Mouse (Mus musculus) brain, embryonic 14.5 days (tissue): ENCODE data around the gene Prss58. TPM values are rescaled to one million over a fixed set of nuclear protein-coding genes. Genes with fewer than 3 reads are reported as not detected.
A peak's percentile ranks its signal among the peaks of the same experiment; 100 is the strongest.

ENCODE experiments used
- DNase-seq: peaks from one replicate; pipeline ENCODE4 v3.0.0-alpha.2; 2011; ENCODE audit warnings: low read depth
- CTCF ChIP-seq: fragments of 200-500 bp; IDR thresholded peaks from 2 replicates; pipeline ENCODE4 v1.5.1; 2012; ENCODE audit warnings: inconsistent platforms, mild to moderate bottlenecking, moderate library complexity, borderline replicate concordance; ENCODE audit not compliant: insufficient read depth, insufficient read length; ENCODE audit errors: extremely low read depth
- POLR2A ChIP-seq: fragments of 200-500 bp; IDR thresholded peaks from 2 replicates; pipeline ENCODE4 v1.6.1; 2012; ENCODE audit warnings: mild to moderate bottlenecking, inconsistent platforms, borderline replicate concordance; ENCODE audit not compliant: poor library complexity, insufficient read depth, insufficient read length, severe bottlenecking; ENCODE audit errors: extremely low read depth
- polyA plus RNA-seq: library from polyadenylated mRNA; depleted of rRNA; stranded (reverse); fragments of >200 nt; gene quantifications from 2 replicates; pipeline ENCODE4 v1.2.3, GENCODE M21; 2012; rRNA removed

Gene Prss58
- not detected in 2 replicates for polyA plus RNA-seq

DNA sequence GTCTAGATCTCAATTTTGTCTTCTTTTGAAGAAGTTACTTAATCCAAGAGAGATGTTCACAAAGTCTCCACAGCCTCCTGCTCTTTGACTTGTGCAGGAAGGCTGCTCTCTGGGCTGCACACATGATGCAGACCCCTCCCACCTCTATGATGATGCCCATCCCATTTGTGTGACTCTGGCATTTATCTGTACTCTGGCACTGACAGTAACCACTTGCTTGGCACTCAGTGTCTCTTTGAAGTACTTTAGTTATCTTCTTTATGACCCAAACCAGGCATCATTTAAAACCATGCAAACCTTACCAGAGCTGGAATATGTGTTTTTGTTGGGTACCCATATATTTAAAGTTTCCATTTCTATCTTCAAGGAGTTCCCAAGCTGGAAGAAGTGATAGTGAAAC lies at the start of gene Prss58:
Gene Prss58 (minus strand): TSS at position 101 of the 400 bp plus-strand sequence.
- no peak for TF ChIP-seq POLR2A
- TF ChIP-seq CTCF: no peak
- no peak for DNase-seq

DNA sequence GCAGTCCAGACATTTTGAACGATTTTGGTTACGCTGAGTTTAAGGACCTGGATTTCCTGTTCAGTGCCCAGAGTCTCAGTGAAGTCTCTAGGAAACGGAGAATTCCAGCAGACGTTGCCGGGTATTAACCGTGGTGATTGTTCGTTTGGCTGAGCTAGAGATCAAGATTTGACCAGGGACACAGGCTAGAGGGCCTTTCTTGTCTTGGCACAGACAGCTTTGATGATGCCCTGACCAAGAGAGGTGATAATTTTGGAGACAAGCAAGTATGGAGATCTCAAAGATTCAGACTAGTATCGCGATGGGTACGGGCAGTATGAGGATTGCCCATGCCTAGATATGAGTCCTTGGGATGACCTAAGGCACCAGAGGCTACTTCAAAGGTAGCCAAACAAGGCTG lies 40.3 kb upstream of the Prss58 start, which contains the start of gene 1700074P13Rik:
Gene 1700074P13Rik (minus strand): TSS at position 101 of the 400 bp plus-strand sequence.
- TF ChIP-seq CTCF: no peak
- no peak for TF ChIP-seq POLR2A
- no peak for DNase-seq

DNA sequence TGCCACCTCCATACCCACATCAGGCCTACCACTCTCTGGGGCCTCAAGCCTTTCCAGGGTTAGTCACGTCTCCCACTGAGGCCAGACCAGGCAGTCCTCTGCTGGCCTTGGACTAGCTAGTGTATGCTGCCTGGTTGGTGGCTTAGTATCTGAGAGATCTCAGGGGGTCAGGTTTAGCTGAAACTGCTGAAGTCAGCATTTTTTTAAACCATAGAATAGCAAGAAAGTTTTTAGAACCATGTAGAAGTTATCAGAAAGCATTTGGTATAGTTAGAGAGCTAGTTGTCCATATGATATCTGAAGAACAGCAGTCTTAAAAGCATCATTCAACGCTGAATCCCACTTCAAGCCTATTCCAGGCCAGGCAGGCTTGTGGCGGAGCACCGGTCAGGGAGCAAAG lies 19.8 kb upstream of the Prss58 start:
- DNase-seq: no peak
- no peak for TF ChIP-seq CTCF
- TF ChIP-seq POLR2A: no peak

GRCm38 (mm10) chr6:40894716-40895115 lies 5.5 kb downstream of the Prss58 start:
- no peak for TF ChIP-seq POLR2A
- TF ChIP-seq CTCF: no peak
- no peak for DNase-seq

DNA sequence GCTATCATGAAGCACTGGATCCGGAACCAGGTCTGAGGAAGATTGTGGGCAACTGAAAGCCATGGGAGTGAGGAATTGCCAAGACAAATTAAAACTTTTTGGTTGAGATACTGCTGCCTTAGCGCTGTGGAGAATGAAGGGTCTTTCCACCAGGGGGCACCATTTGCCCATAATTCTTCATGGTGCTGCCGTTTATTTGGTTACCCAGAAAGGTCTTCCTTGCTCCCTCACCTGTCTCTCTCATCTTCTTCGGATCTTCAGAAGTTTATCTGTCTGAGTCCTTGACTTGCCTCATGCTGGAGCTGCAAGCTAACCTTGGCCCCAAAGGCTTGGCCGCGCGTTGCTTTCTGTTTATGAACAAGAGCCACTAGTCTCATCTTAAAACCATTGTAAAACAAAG lies 6.6 kb downstream of the Prss58 start:
- TF ChIP-seq CTCF (peak; percentile 39; the same call in 1 of the 2 replicates), POLR2A (no peak)
- DNase-seq: peak; percentile 12

DNA sequence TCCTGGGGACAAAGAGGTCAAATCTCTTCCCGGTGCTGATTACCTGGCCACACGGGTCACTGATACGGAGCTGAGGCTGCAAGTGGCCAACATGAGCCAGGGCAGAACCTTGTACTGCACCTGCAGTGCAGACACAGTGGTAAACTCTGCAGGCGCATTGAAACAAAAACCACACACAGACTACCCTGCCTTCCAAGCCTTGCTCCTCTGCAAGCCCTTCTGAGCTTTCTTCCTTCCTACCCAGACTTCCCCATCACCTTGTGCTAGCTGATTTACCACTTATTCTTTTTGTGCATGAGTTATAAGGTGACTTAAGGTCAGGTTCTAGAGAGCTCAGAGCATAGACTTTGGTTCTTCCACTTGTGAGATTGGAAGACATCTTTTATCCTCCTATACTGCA lies 8.4 kb downstream of the Prss58 start:
- TF ChIP-seq POLR2A (no peak), CTCF (no peak)

DNA sequence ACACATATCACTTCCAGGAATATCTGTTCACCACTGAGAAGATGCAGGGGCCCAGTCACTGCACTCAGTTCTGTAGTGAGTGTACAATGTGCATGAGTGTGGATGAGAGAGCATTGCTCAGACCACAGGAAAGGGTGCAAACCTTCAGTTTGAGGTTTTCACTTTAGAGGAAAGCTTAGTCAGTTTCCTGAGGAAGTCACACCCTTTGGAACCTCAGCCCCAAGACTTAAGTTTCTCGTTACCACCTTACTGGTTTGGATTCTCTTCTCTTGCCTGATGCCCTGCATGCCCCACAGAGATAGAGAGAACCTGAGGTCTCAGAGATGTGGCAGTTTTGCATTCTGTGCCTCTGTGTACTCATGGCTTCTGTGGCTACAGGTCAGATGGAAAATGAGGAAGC lies 9.2 kb downstream of the Prss58 start:
- no peak for DNase-seq
- no peak for TF ChIP-seq CTCF
- TF ChIP-seq POLR2A: no peak

More for the DNA sequence above, 8.4 kb downstream of the Prss58 start:
- DNase-seq: no peak

DNA sequence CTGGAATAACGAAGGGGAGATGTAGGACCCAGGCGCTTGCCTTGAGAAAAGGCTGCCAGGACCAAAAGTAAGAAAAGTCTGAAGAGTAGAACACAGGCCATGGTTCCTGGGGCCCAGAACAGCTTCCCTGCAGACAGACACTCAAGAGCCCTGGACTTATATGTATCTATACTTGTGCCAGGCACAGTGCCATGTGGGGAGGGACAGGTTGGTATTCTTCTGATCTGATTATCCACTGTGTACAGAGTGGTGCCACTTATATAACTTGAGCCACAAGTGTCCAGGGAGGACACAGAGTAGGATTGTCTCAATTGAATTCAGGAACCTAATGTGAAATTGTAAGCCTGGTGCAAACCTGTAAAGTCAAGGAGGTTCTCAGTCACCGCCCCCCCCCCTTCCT lies 12.8 kb downstream of the Prss58 start, which contains the start of gene Moxd2:
Gene Moxd2 (minus strand): TSS at position 101 of the 400 bp plus-strand sequence.
- no peak for DNase-seq
- no peak for TF ChIP-seq POLR2A
- no peak for TF ChIP-seq CTCF

GRCm38 (mm10) chr6:40845283-40845682 lies 54.9 kb downstream of the Prss58 start:
- TF ChIP-seq CTCF (no peak), POLR2A (no peak)
- peak; percentile 1 for DNase-seq

Other genes starting within 250 kb of the Prss58 start
- not detected in 2 replicates for gene Moxd2, start 12.9 kb downstream of the Prss58 start, polyA plus RNA-seq
- gene 1700074P13Rik, start 40.2 kb upstream of the Prss58 start, polyA plus RNA-seq: not detected in 2 replicates
- not detected in 2 replicates for gene Gm4744, start 51.5 kb upstream of the Prss58 start, polyA plus RNA-seq
- not detected in 2 replicates for gene 1810009J06Rik, start 64.4 kb upstream of the Prss58 start, polyA plus RNA-seq
- gene Gm2663, start 99.1 kb upstream of the Prss58 start, polyA plus RNA-seq: not detected in 2 replicates
- gene 2210010C04Rik, start 135.1 kb upstream of the Prss58 start, polyA plus RNA-seq: 0.03 TPM in 1 of 2 replicates, not detected in the other